Mouse (Mus musculus): ENCODE data around the gene Map3k9.

GRCm38 (mm10) chr12:81814742-81815141 lies 33.8 kb upstream of the Map3k9 start:
- TF ChIP-seq HCFC1 (IDR thresholded peaks at IDR 0.05; ENCODE audit: borderline replicate concordance, insufficient read depth, low read length) (no peak), ZC3H11A (IDR thresholded peaks at IDR 0.05; ENCODE audit: borderline replicate concordance, low read depth, low read length) (no peak)

Measured in ES-E14 (cell line).